Mouse (Mus musculus) cortical plate, adult 2 months (tissue): ENCODE measurements around the gene Tmem259.

Source experiments
- CTCF ChIP-seq: fragments of 200-500 bp; IDR thresholded peaks from 2 replicates; pipeline ENCODE4 v1.5.1; 2011; ENCODE audit warnings: mild to moderate bottlenecking, control low read depth, low read length; ENCODE audit not compliant: insufficient read depth; ENCODE audit errors: extremely low read depth
- POLR2A ChIP-seq: fragments of 200-500 bp; IDR thresholded peaks from 2 replicates; pipeline ENCODE4 v1.6.1; 2011; ENCODE audit warnings: mild to moderate bottlenecking, low read length, control low read depth; ENCODE audit not compliant: insufficient read depth; ENCODE audit errors: extremely low read depth

GRCm38 (mm10) chr10:80025889-80026288 is 41.8 kb upstream of the Tmem259 start:
- TF ChIP-seq POLR2A (no peak), CTCF (no peak)
